Mouse (Mus musculus) kidney, adult 2 months (tissue): ENCODE data around the gene Prox1.

ENCODE experiments used
- CTCF ChIP-seq: fragments of 200-500 bp; conservative IDR thresholded peaks from 2 replicates; pipeline ENCODE4 v1.5.1; 2011; ENCODE audit warnings: low read depth, mild to moderate bottlenecking, control low read depth, low read length, moderate library complexity, mixed read lengths; ENCODE audit not compliant: insufficient read depth, insufficient read length
- POLR2A ChIP-seq: fragments of 200-500 bp; IDR thresholded peaks from one replicate; pipeline ENCODE4 v1.6.1; 2011; ENCODE audit warnings: low read depth, low read length, control low read depth

- TF ChIP-seq POLR2A = no peak
- TF ChIP-seq CTCF = no peak
Measured at GRCm38 (mm10) chr1:190207246-190207645, 36.7 kb upstream of the Prox1 start.
